Mouse (Mus musculus) spleen, adult 18-20 months (tissue): ENCODE results near the gene Nr1d2.
"Not testable (repeated sequence)": the region's sequence is repeated elsewhere in the genome, so short reads cannot be mapped to it uniquely, and the experiment has no call there.

ENCODE experiments used
- DNase-seq, 2 experiments: peaks; one replicate each; pipeline ENCODE4 v3.0.0; 2022; ENCODE audit warnings: mixed read lengths in 2 of 2

Nr1d2 gene

DNA sequence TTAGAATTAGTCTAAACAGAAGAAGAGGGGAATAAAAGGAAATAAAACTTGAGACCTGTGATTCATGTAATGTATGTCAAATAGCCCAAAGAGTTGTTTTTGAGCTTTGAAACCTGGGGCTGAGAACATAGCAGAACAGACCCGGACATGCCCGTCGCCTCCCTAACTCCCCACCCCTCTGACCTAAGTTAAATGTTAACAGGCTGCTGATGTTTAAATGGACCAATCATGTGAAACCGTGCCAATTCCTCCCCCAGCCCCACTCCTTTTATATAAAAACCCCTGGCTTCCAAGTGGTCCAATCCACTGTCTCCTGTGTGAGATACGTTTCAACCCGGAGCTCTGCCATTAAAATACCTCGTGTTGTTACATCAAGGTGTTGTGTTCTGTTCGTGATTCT lies 7.1 kb downstream of the Nr1d2 start:
- not testable (repeated sequence) for DNase-seq

DNA sequence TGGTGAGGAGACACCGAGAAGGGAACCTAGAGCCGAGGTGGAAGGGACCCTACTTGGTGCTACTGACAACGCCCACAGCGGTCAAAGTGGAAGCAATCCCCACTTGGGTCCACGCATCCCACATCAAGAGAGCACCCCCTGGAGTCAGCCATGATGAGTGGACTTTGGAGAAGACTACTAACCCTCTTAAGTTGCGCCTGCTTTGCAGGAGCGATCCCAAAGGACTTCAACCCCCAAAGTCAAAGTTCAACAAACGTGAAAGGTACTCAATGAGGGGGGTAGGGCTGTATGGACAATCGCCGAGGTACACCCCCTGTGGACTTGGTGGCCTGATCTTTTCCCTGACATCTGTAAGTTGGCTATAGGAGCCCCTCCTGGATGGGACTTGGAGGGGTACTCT lies 9.2 kb downstream of the Nr1d2 start:
- DNase-seq, result not testable (repeated sequence)

DNA sequence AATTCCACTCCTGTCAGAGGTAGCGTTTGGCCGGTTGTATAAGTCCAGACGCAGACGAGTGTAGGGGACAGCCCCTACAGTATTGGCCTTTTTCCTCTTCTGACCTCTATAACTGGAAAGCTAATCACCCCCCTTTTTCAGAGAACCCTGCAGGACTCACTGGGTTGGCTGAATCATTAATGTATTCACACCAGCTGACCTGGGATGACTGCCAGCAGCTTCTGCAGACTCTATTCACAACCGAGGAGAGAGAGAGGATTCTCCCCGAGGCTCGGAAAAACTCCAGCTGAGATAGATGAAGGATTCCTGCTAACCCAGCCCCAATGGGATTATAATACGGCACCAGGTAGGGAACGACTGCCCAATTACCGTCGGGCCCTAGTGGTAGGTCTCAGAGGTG lies 12.7 kb downstream of the Nr1d2 start:
- not testable (repeated sequence) for DNase-seq

- not testable (repeated sequence) for DNase-seq
Observed at GRCm38 (mm10) chr14:18225431-18225830, 13.5 kb downstream of the Nr1d2 start.

DNA sequence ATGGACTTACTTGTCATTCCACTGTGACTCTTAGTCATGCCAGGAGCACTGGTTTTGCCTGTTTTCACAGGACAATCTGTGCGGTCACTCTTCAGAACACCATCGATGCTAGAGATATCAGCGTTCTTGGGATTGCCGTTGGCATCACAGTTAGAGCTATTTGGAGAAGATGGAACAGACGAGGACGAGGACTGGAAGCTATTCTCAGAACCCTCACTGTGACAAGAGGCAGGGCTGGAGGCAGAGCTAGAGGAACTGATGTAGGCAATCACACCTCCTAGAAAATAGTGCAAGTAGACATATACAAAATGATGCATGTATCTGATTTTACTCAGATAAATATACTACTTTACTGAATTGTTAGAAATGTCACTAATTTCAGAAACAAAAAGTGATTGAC lies 16.9 kb downstream of the Nr1d2 start:
- DNase-seq, result no peak

DNA sequence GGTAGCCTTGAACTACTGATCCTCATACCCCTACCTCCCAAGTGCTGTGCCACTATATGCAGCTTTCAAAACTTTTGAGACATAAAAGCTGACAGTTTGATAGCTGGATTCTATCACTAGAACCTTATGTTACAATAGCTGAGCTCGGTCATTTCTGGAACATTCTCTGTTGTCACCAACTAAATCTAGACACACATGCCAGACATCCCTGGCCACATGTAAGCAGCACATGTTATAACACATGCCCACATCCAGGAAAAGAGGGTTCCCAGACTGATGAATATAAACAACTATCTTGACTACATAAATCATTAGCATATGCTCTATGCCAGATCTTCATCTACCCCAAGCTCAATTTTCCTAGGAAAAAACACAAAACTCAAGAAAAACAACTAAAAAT lies 21.8 kb downstream of the Nr1d2 start:
- no peak for DNase-seq

GRCm38 (mm10) chr14:18216428-18216827 lies 22.5 kb downstream of the Nr1d2 start:
- no peak for DNase-seq

DNA sequence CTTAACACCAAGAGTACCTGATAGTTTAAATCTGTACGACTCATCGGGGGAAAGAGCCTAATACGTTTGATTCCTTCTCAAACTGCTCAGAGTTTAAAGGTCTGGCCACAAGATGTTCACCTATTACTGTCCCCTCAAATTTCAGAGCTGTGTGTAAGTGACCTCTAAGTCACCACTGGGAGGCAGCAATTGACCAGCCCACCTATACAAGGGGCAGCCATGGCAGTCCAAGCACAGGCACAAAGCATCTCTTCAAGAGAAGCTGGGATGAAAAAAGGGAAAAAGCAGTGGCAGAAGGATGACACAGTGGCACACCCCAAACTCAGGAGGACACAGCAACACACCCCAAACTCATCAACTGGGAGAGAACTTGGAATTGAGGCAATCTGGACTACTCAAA lies 28.1 kb downstream of the Nr1d2 start:
- no peak for DNase-seq

- not testable (repeated sequence) for DNase-seq
Observed at GRCm38 (mm10) chr14:18204315-18204714, 34.6 kb downstream of the Nr1d2 start.

DNA sequence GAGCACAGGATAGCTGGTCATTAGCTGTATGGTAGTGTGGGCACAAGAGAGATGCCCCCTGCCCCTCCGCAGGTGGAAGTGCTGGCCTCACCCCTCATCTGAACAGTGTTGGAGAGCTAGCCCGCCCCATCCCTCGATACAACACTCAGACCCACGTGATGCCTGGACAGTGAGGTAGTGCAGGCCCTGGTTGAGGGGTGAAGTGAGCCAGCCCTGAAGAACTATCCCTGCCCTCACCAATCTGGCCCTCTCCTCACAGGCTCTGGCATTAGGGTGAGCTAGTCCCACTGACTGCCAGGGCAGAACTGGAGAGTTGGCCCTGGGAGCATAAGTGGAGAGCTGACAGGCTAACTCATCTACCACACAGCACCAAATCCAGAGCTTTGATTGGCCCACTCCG lies 37.5 kb downstream of the Nr1d2 start:
- DNase-seq, result no peak

DNA sequence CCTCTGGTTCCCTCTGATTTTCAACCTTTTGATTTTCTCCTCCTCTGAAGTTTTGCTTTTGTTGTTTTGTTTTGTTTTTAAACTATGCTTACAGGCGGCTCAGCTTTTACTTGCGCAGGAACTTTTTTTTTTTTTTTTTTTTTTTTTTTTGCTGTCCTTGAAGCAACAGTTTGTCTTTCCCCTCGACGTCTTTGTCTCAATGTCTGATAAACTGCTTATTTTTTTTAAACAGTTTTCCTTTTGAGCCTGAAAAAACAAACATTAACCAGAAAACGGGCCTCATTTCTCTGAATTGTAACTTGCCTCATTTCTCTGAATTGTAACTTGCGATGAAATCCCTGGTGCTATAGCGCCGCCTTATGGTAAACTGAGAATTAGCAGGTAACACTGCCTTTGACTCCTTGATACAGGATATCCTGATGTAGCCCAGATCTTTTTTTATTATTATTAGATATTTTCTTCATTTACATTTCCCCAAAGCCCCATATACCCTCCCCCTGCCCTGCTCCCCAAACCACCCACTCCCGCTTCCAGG lies 52.0 kb downstream of the Nr1d2 start:
- DNase-seq, result peak in 1 of 2 experiments; percentile 19

- DNase-seq, result not testable (repeated sequence)
Observed at GRCm38 (mm10) chr14:18177531-18177930, 61.4 kb downstream of the Nr1d2 start.

- DNase-seq, result no peak
Observed at GRCm38 (mm10) chr14:18167597-18167996, 71.3 kb downstream of the Nr1d2 start.

GRCm38 (mm10) chr14:18167041-18167440 lies 71.9 kb downstream of the Nr1d2 start:
- peak in 1 of 2 experiments; percentile 45 for DNase-seq
